Mouse (Mus musculus): Measurements from ENCODE around the gene Tgm4. TPM values are rescaled to one million over a fixed set of nuclear protein-coding genes. Genes with fewer than 3 reads are reported as not detected.

Tgm4 gene
- total RNA-seq (2021): 1 to 10 TPM in 1 of 2 experiments, under 1 TPM in 1; 0.79 to 1.1 TPM
- long read RNA-seq, experiment 1: 0 reads
- long read RNA-seq, experiment 2: 0 reads

- no peak for DNase-seq
Measured at GRCm38 (mm10) chr9:123034426-123034825, at the start of gene Tgm4. TSS of gene Tgm4 (plus strand) at chr9:123034726.

- DNase-seq: no peak
Measured at GRCm38 (mm10) chr9:122998406-122999192, 35.9 kb upstream of the Tgm4 start.

GRCm38 (mm10) chr9:122999193-122999586 is 35.3 kb upstream of the Tgm4 start:
- DNase-seq: no peak

GRCm38 (mm10) chr9:123004718-123005117 is 29.8 kb upstream of the Tgm4 start:
- DNase-seq: no peak

GRCm38 (mm10) chr9:123006071-123006470 is 28.5 kb upstream of the Tgm4 start:
- DNase-seq: no peak

- peak; percentile 91 to 92 for DNase-seq
Measured at GRCm38 (mm10) chr9:123020995-123021631, 13.4 kb upstream of the Tgm4 start, which contains the start of gene Tmem42. TSS of gene Tmem42 (plus strand) at chr9:123021326.

- no peak for DNase-seq
Measured at GRCm38 (mm10) chr9:123021636-123022379, 12.7 kb upstream of the Tgm4 start.

- DNase-seq: peak; percentile 34 to 40
Measured at GRCm38 (mm10) chr9:123024201-123024600, 10.3 kb upstream of the Tgm4 start.

- DNase-seq: no peak
Measured at GRCm38 (mm10) chr9:123031496-123032246, 2.9 kb upstream of the Tgm4 start.

- DNase-seq: no peak
Measured at GRCm38 (mm10) chr9:123047665-123048064, 13.1 kb downstream of the Tgm4 start.

- DNase-seq: no peak
Measured at GRCm38 (mm10) chr9:123058724-123059292, 24.3 kb downstream of the Tgm4 start.

- DNase-seq: no peak
Measured at GRCm38 (mm10) chr9:123060172-123060571, 25.6 kb downstream of the Tgm4 start.

- no peak for DNase-seq
Measured at GRCm38 (mm10) chr9:123079149-123079548, 44.6 kb downstream of the Tgm4 start.

- no peak for DNase-seq
Measured at GRCm38 (mm10) chr9:123080355-123080754, 45.8 kb downstream of the Tgm4 start.

GRCm38 (mm10) chr9:123080796-123081195 is 46.3 kb downstream of the Tgm4 start:
- DNase-seq: no peak

GRCm38 (mm10) chr9:123085373-123085772 is 50.8 kb downstream of the Tgm4 start:
- DNase-seq: no peak

GRCm38 (mm10) chr9:123087558-123087957 is 53.0 kb downstream of the Tgm4 start:
- DNase-seq: no peak

- no peak for DNase-seq
Measured at GRCm38 (mm10) chr9:123090844-123091243, 56.3 kb downstream of the Tgm4 start.

- DNase-seq: no peak
Measured at GRCm38 (mm10) chr9:123099631-123100455, 65.3 kb downstream of the Tgm4 start.

- DNase-seq: no peak
Measured at GRCm38 (mm10) chr9:123103425-123103824, 68.9 kb downstream of the Tgm4 start.

GRCm38 (mm10) chr9:123104362-123104761 is 69.8 kb downstream of the Tgm4 start:
- DNase-seq: no peak

Data from adrenal gland, postnatal 36 days (tissue).